Mouse (Mus musculus) myocyte (in vitro differentiated cells): ENCODE measurements at regions not wholly inside any gene's neighbourhood (a gene's known extent, or its start where the extent isn't known, plus 50 kb on each side); places are given as distances from the start of the nearest gene placed in this dataset.

Experiments used
- H3K27me3 ChIP-seq: one replicate; pipeline ENCODE4 v1.6.1; 2011; ENCODE audit not compliant: control insufficient read depth, insufficient read depth, insufficient read length
- H3K36me3 ChIP-seq: one replicate; pipeline ENCODE4 v1.6.1; 2011; ENCODE audit not compliant: control insufficient read depth, insufficient read depth
- H3K4me2 ChIP-seq: one replicate; pipeline ENCODE4 v1.6.1; 2011; ENCODE audit warnings: low read depth, control low read depth
- H3K4me3 ChIP-seq: one replicate; pipeline ENCODE4 v1.5.1; 2011; ENCODE audit warnings: mild to moderate bottlenecking, control low read depth, moderate library complexity
- H3K79me2 ChIP-seq: one replicate; pipeline ENCODE4 v1.6.1; 2011; ENCODE audit not compliant: control insufficient read depth, insufficient read depth
- H3ac ChIP-seq: one replicate; pipeline ENCODE4 v1.6.1; 2011; ENCODE audit not compliant: control insufficient read depth, insufficient read length
- CEBPB ChIP-seq: IDR thresholded peaks from 2 replicates; pipeline ENCODE4 v1.6.1; 2011; ENCODE audit warnings: mild to moderate bottlenecking, moderate library complexity; ENCODE audit not compliant: poor library complexity, insufficient read depth, severe bottlenecking
- E2F4 ChIP-seq: IDR thresholded peaks from one replicate; pipeline ENCODE4 v1.6.1; 2011; ENCODE audit warnings: mild to moderate bottlenecking, control low read depth, moderate library complexity; ENCODE audit not compliant: insufficient read depth
- MAX ChIP-seq: IDR thresholded peaks from one replicate; pipeline ENCODE4 v1.6.1; 2011; ENCODE audit warnings: low read depth, mild to moderate bottlenecking, control low read depth
- MYOD1 ChIP-seq, 3 experiments: IDR thresholded peaks; one replicate each; pipeline ENCODE4 v1.6.1; 2011; ENCODE audit warnings: control low read depth in 2 of 3, low read depth in 2 of 3, mild to moderate bottlenecking in 2 of 3, moderate library complexity in 1 of 3; ENCODE audit not compliant: insufficient read length in 2 of 3, control insufficient read depth in 1 of 3
- MYOG ChIP-seq, 3 experiments: IDR thresholded peaks; one replicate each; pipeline ENCODE4 v1.6.1; 2011; ENCODE audit warnings: control low read depth in 2 of 3, low read depth in 2 of 3, mild to moderate bottlenecking in 2 of 3; ENCODE audit not compliant: insufficient read length in 2 of 3, control insufficient read depth in 1 of 3, insufficient read depth in 1 of 3
- POLR2A ChIP-seq: IDR thresholded peaks from one replicate; pipeline ENCODE4 v1.6.1; 2011; ENCODE audit warnings: low read depth, mild to moderate bottlenecking, control low read depth, moderate library complexity; ENCODE audit not compliant: insufficient read length
- POLR2AphosphoS2 ChIP-seq: IDR thresholded peaks from one replicate; pipeline ENCODE4 v1.6.1; 2011; ENCODE audit warnings: low read depth, control low read depth; ENCODE audit not compliant: insufficient read length
- REST ChIP-seq: IDR thresholded peaks from one replicate; pipeline ENCODE4 v1.6.1; 2011; ENCODE audit warnings: mild to moderate bottlenecking, control low read depth, moderate library complexity; ENCODE audit not compliant: insufficient read depth, insufficient read length
- SRF ChIP-seq: IDR thresholded peaks from one replicate; pipeline ENCODE4 v1.6.1; 2011; ENCODE audit warnings: low read depth; ENCODE audit not compliant: control insufficient read depth, insufficient read length
- TCF12 ChIP-seq: IDR thresholded peaks from one replicate; pipeline ENCODE4 v1.6.1; 2011; ENCODE audit warnings: mild to moderate bottlenecking, control low read depth; ENCODE audit not compliant: poor library complexity, insufficient read depth, severe bottlenecking
- TCF3 ChIP-seq: IDR thresholded peaks from one replicate; pipeline ENCODE4 v1.6.1; 2011; ENCODE audit warnings: low read depth, control low read depth; ENCODE audit not compliant: insufficient read length
- USF1 ChIP-seq: IDR thresholded peaks from one replicate; pipeline ENCODE4 v1.6.1; 2011; ENCODE audit warnings: low read depth, mild to moderate bottlenecking, control low read depth, moderate library complexity

- Histone ChIP-seq H3K36me3 (no peaks in the 10 kb centered on the region), H3K79me2 (no peaks in the 10 kb centered on the region), H3ac (no peak overlapping the region), H3K27me3 (peaks cover 6% of the 10 kb centered on the region), H3K4me3 (no peak overlapping the region), H3K4me2 (no peak overlapping the region)
- TF ChIP-seq TCF3 (no peak), POLR2AphosphoS2 (no peak), USF1 (no peak), MYOD1 (IDR thresholded peaks at IDR 0.05; ENCODE audit: control insufficient read depth in 1 of 3, insufficient read length in 2 of 3, low read depth in 2 of 3) (no peak), SRF (no peak), REST (no peak), MYOG (IDR thresholded peaks at IDR 0.05; ENCODE audit: control insufficient read depth in 1 of 3, insufficient read depth in 1 of 3, insufficient read length in 2 of 3, low read depth in 2 of 3) (no peak), MAX (no peak), POLR2A (no peak), TCF12 (no peak), E2F4 (no peak), CEBPB (no peak)
These were observed 266.6 kb downstream of the Uaca start for GRCm38 (mm10) chr9:61060958-61061357.

GRCm38 (mm10) chr9:61064714-61065305 lies 270.5 kb downstream of the Uaca start:
- Histone ChIP-seq H3K27me3 (peaks cover 16% of the 10 kb centered on the region), H3ac (no peak overlapping the region), H3K4me3 (no peak overlapping the region), H3K36me3 (no peaks in the 10 kb centered on the region), H3K79me2 (no peaks in the 10 kb centered on the region), H3K4me2 (no peak overlapping the region)
- no peak for TF ChIP-seq E2F4
- no peak for TF ChIP-seq MAX
- TF ChIP-seq POLR2A = no peak
- no peak for TF ChIP-seq REST
- no peak for TF ChIP-seq MYOG (IDR thresholded peaks at IDR 0.05; ENCODE audit: control insufficient read depth in 1 of 3, insufficient read depth in 1 of 3, insufficient read length in 2 of 3, low read depth in 2 of 3)
- no peak for TF ChIP-seq CEBPB
- no peak for TF ChIP-seq TCF3
- no peak for TF ChIP-seq POLR2AphosphoS2
- no peak for TF ChIP-seq SRF
- no peak for TF ChIP-seq USF1
- no peak for TF ChIP-seq TCF12
- TF ChIP-seq MYOD1 (IDR thresholded peaks at IDR 0.05; ENCODE audit: control insufficient read depth in 1 of 3, insufficient read length in 2 of 3, low read depth in 2 of 3) = no peak

GRCm38 (mm10) chr9:61069553-61070314 lies 275.4 kb downstream of the Uaca start:
- Histone ChIP-seq H3K27me3 (peaks cover 35% of the 10 kb centered on the region), H3K79me2 (no peaks in the 10 kb centered on the region)
- TF ChIP-seq TCF12 (no peak), USF1 (no peak), REST (no peak), POLR2AphosphoS2 (no peak), TCF3 (no peak), E2F4 (no peak), MAX (no peak), MYOD1 (IDR thresholded peaks at IDR 0.05; ENCODE audit: control insufficient read depth in 1 of 3, insufficient read length in 2 of 3, low read depth in 2 of 3) (no peak), MYOG (IDR thresholded peaks at IDR 0.05; ENCODE audit: control insufficient read depth in 1 of 3, insufficient read depth in 1 of 3, insufficient read length in 2 of 3, low read depth in 2 of 3) (no peak), CEBPB (no peak), POLR2A (no peak), SRF (no peak)

DNA sequence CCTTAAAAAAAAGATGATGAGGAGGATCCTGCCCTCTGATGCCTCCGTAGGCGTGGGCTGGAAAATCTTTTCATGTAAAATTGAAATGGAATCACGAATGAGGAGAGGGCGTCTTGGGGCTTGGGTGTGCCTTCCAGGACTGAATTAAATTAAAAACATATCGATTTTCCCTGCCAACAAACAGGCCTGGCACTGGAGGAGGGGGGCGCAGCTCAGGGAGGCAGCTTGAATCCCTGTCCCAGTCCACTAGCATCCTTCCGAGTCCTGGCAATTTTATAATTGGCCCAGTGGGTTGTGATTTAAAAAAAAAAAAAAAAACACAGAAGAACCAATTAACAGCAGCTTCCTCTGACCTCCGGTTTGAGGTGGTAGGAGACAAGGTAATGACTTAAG lies 276.0 kb downstream of the Uaca start:
- H3K79me2 ChIP-seq = no peaks in the 10 kb centered on the region
- H3K27me3 ChIP-seq = peaks cover 39% of the 10 kb centered on the region
- H3K4me3 ChIP-seq = no peak overlapping the region
- H3K36me3 ChIP-seq = no peaks in the 10 kb centered on the region
- no peak overlapping the region for H3K4me2 ChIP-seq
- H3ac ChIP-seq = no peak overlapping the region
- TF ChIP-seq POLR2A = no peak
- TF ChIP-seq MAX = no peak

More at GRCm38 (mm10) chr9:61069553-61070314, 275.4 kb downstream of the Uaca start:
- no peaks in the 10 kb centered on the region for H3K36me3 ChIP-seq
- no peak overlapping the region for H3ac ChIP-seq
- no peak overlapping the region for H3K4me3 ChIP-seq
- no peak overlapping the region for H3K4me2 ChIP-seq
